ENCODE assay signal across 19 mouse cellular contexts in genomic region chr8:94552696-94553095, GRCm38 (mm10). TPM values are rescaled to one million over a fixed set of nuclear protein-coding genes. Genes with fewer than 3 reads are reported as not detected.
A peak's percentile ranks its signal among the peaks of the same experiment; 100 is the strongest.
DNase-seq lines count a peak whose midpoint lies in the region; ATAC-seq lines count a peak whose summit lies in the region.
"Had no signal": no experiment of that assay in that cellular context is flagged by ENCODE, and none has a peak within 500 bp of the region (broad histone marks: within the 10 kb centered on the region; RNA-seq: fewer than 3 reads in every experiment).

No protein-coding gene starts in this region.

- H3K27ac ChIP-seq in forebrain, embryonic 11.5 days (ENCODE audit: low read depth, low read length) = peak overlapping the region; percentile 87; the same call in 1 of the 2 replicates
- H3K27ac ChIP-seq in hindbrain, embryonic 16.5 days (ENCODE audit: low read depth, low read length) = peak overlapping the region; percentile 69; the same call in 1 of the 2 replicates
- H3K27ac ChIP-seq in midbrain, embryonic 16.5 days (ENCODE audit: low read length) = peak overlapping the region; percentile 62; the same call in 1 of the 2 replicates
- H3K27ac ChIP-seq: embryonic facial prominence, embryonic 13.5 days; gastrocnemius, adult 2 months; kidney, postnatal 0 days; liver, embryonic 13.5 days; lung, embryonic 15.5 days had no signal

- WGBS in forebrain, embryonic 11.5 days = 95% methylated on average over 2 of the region's 2 CpGs
- WGBS in hindbrain, embryonic 16.5 days = 64% methylated on average over 2 of the region's 2 CpGs
- 68% methylated on average over 2 of the region's 2 CpGs for WGBS in midbrain, embryonic 16.5 days

- H3K27me3 ChIP-seq in forebrain, embryonic 11.5 days (ENCODE audit: control insufficient read depth, insufficient read depth, low read length) = no peaks in the 10 kb centered on the region
- no peaks in the 10 kb centered on the region for H3K27me3 ChIP-seq in hindbrain, embryonic 16.5 days (replicated peaks; ENCODE audit: control insufficient read depth, insufficient read depth, low read length)
- H3K27me3 ChIP-seq in midbrain, embryonic 16.5 days (ENCODE audit: control insufficient read depth, insufficient read depth, low read depth, low read length) = no peaks in the 10 kb centered on the region
- H3K27me3 ChIP-seq: embryonic facial prominence, embryonic 13.5 days; liver, embryonic 13.5 days; lung, embryonic 15.5 days had no signal

- ATAC-seq in forebrain, embryonic 11.5 days (replicated peaks; ENCODE audit: low FRiP score) = no peak
- peak; percentile 22; the same call in 1 of the 2 replicates for ATAC-seq in hindbrain, embryonic 16.5 days
- ATAC-seq in midbrain, embryonic 16.5 days = no peak
- ATAC-seq: CD4-positive, CD25-positive, alpha-beta regulatory T cell, adult 4 months; intestine, postnatal 0 days had no signal

- H3K4me2 ChIP-seq in forebrain, embryonic 11.5 days (ENCODE audit: low read depth, low read length, severe bottlenecking) = no peak overlapping the region
- H3K4me2 ChIP-seq in hindbrain, embryonic 16.5 days (ENCODE audit: low read length) = no peak overlapping the region
- H3K4me2 ChIP-seq in midbrain, embryonic 16.5 days (ENCODE audit: low read length) = no peak overlapping the region
- H3K4me2 ChIP-seq: embryonic facial prominence, embryonic 13.5 days; liver, embryonic 13.5 days; lung, embryonic 15.5 days had no signal

- H3K4me3 ChIP-seq in forebrain, embryonic 11.5 days (ENCODE audit: low read depth, low read length) = no peak overlapping the region
- no peak overlapping the region for H3K4me3 ChIP-seq in hindbrain, embryonic 16.5 days (ENCODE audit: low read length)
- no peak overlapping the region for H3K4me3 ChIP-seq in midbrain, embryonic 16.5 days (ENCODE audit: low read depth, low read length)
- H3K4me3 ChIP-seq: embryonic facial prominence, embryonic 13.5 days; gastrocnemius, adult 2 months; liver, embryonic 13.5 days; lung, embryonic 15.5 days had no signal

- DNase-seq in 3T3-L1 (ENCODE audit: low read depth, low spot score) = peak; percentile 63
- DNase-seq in forebrain, embryonic 11.5 days (ENCODE audit: low spot score) = no peak
- no peak for DNase-seq in cerebellum, postnatal 36 days
- DNase-seq in heart, adult 18-20 months = no peak
- DNase-seq in urinary bladder, postnatal 4 days (ENCODE audit: low spot score in 2 of 2) = no peak
- DNase-seq: adrenal gland, adult 2 months; cerebellum, adult 11-12 months; gastrocnemius, adult 2 months; heart, adult 11 months; heart, postnatal 4 days; liver, embryonic 13.5 days had no signal

- H3K36me3 ChIP-seq in forebrain, embryonic 11.5 days (ENCODE audit: control insufficient read depth, insufficient read depth, low read length) = no peaks in the 10 kb centered on the region
- no peaks in the 10 kb centered on the region for H3K36me3 ChIP-seq in hindbrain, embryonic 16.5 days (ENCODE audit: control insufficient read depth, insufficient read depth, low read length)
- H3K36me3 ChIP-seq in midbrain, embryonic 16.5 days (ENCODE audit: control insufficient read depth, insufficient read depth, low read length) = no peaks in the 10 kb centered on the region
- H3K36me3 ChIP-seq: embryonic facial prominence, embryonic 13.5 days; G1E; liver, embryonic 13.5 days; lung, embryonic 15.5 days had no signal

- H3K4me1 ChIP-seq in forebrain, embryonic 11.5 days (replicated peaks; ENCODE audit: control insufficient read depth, insufficient read depth, low read length) = peaks cover 21% of the 10 kb centered on the region
- H3K4me1 ChIP-seq in hindbrain, embryonic 16.5 days (ENCODE audit: control insufficient read depth, insufficient read depth, low read depth, low read length) = peaks cover 16% of the 10 kb centered on the region
- H3K4me1 ChIP-seq in midbrain, embryonic 16.5 days (ENCODE audit: control insufficient read depth, insufficient read depth, low read length) = peaks cover 18% of the 10 kb centered on the region
- H3K4me1 ChIP-seq: liver, embryonic 13.5 days; lung, embryonic 15.5 days had no signal

- no peaks in the 10 kb centered on the region for H3K9me3 ChIP-seq in forebrain, embryonic 11.5 days (ENCODE audit: control insufficient read depth, low read length)
- H3K9me3 ChIP-seq in hindbrain, embryonic 16.5 days (ENCODE audit: control insufficient read depth, low read length) = no peaks in the 10 kb centered on the region
- no peaks in the 10 kb centered on the region for H3K9me3 ChIP-seq in midbrain, embryonic 16.5 days (replicated peaks; ENCODE audit: control insufficient read depth, low read length, poor library complexity, severe bottlenecking)
- H3K9me3 ChIP-seq: embryonic facial prominence, embryonic 13.5 days; G1E; liver, embryonic 13.5 days; lung, embryonic 15.5 days had no signal

- H3K9ac ChIP-seq in forebrain, embryonic 11.5 days (ENCODE audit: low read length) = no peak overlapping the region
- H3K9ac ChIP-seq in hindbrain, embryonic 16.5 days (ENCODE audit: low read depth, low read length) = no peak overlapping the region
- H3K9ac ChIP-seq in midbrain, embryonic 16.5 days (ENCODE audit: low read depth, low read length) = no peak overlapping the region
- H3K9ac ChIP-seq: embryonic facial prominence, embryonic 13.5 days; liver, embryonic 13.5 days; lung, embryonic 15.5 days had no signal

RNA-seq across cellular contexts. Expression of gene Cpne2, which starts 19.9 kb away (rescaled TPM):
- 19.9 and 23.1 TPM in 2 replicates for polyA plus RNA-seq in forebrain, embryonic 11.5 days (2014; fragmentation: Nextera tagmentation; extraction: Ambion mirVana)
- 22.7 and 23.5 TPM in 2 replicates for polyA plus RNA-seq in hindbrain, embryonic 16.5 days (2015; fragmentation: Nextera tagmentation; extraction: Ambion mirVana)
- 25.0 and 26.2 TPM in 2 replicates for polyA plus RNA-seq in midbrain, embryonic 16.5 days (2015; fragmentation: Nextera tagmentation; extraction: Ambion mirVana)
- 1 to 10 TPM; 3.8 to 3.9 TPM for total RNA-seq in heart, adult 18-20 months (2021)

RNA-seq across cellular contexts. Expression of gene Rspry1, which starts 49.0 kb away (rescaled TPM):
- 53.4 and 55.2 TPM in 2 replicates for polyA plus RNA-seq in forebrain, embryonic 11.5 days (2014; fragmentation: Nextera tagmentation; extraction: Ambion mirVana)
- polyA plus RNA-seq in hindbrain, embryonic 16.5 days (2015; fragmentation: Nextera tagmentation; extraction: Ambion mirVana) = 45.0 and 48.1 TPM in 2 replicates
- polyA plus RNA-seq in midbrain, embryonic 16.5 days (2015; fragmentation: Nextera tagmentation; extraction: Ambion mirVana) = 51.2 and 56.6 TPM in 2 replicates
- total RNA-seq in heart, adult 18-20 months (2021) = 10 to 100 TPM; 10.9 to 11.7 TPM

RNA-seq across cellular contexts. Expression of gene Fam192a, which starts 49.1 kb away (rescaled TPM):
- polyA plus RNA-seq in forebrain, embryonic 11.5 days (2014; fragmentation: Nextera tagmentation; extraction: Ambion mirVana) = 102 and 108 TPM in 2 replicates
- polyA plus RNA-seq in hindbrain, embryonic 16.5 days (2015; fragmentation: Nextera tagmentation; extraction: Ambion mirVana) = 67.4 and 67.9 TPM in 2 replicates
- 74.0 and 88.9 TPM in 2 replicates for polyA plus RNA-seq in midbrain, embryonic 16.5 days (2015; fragmentation: Nextera tagmentation; extraction: Ambion mirVana)
- total RNA-seq in heart, adult 18-20 months (2021) = 10 to 100 TPM; 19.7 to 22.0 TPM
